Mouse (Mus musculus) hindbrain, embryonic 10.5 days (tissue): ENCODE measurements around the gene Tmod2. TPM values are rescaled to one million over a fixed set of nuclear protein-coding genes. Genes with fewer than 3 reads are reported as not detected.

Experiments
- DNase-seq: peaks from one replicate; pipeline ENCODE4 v3.0.0-alpha.2; 2017; ENCODE audit warnings: low spot score
- H3K27ac ChIP-seq: fragments of 300-500 bp; sonication (generic); 2 replicates; pipeline ENCODE4 v1.5.1; 2016; ENCODE audit warnings: mild to moderate bottlenecking, moderate library complexity
- H3K27me3 ChIP-seq: fragments of 300-500 bp; sonication (generic); 2 replicates; pipeline ENCODE4 v1.6.1; 2016; ENCODE audit warnings: mild to moderate bottlenecking; ENCODE audit not compliant: poor library complexity, insufficient read depth, severe bottlenecking
- H3K36me3 ChIP-seq: fragments of 300-500 bp; sonication (generic); 2 replicates; pipeline ENCODE4 v1.6.1; 2016; ENCODE audit warnings: mild to moderate bottlenecking, moderate library complexity
- H3K4me1 ChIP-seq: fragments of 300-500 bp; sonication (generic); replicated peaks from 2 replicates; pipeline ENCODE4 v1.6.1; 2016; ENCODE audit warnings: mild to moderate bottlenecking
- H3K4me3 ChIP-seq: fragments of 300-500 bp; sonication (generic); 2 replicates; pipeline ENCODE4 v1.5.1; 2016; ENCODE audit warnings: mild to moderate bottlenecking, moderate library complexity
- H3K9me3 ChIP-seq: fragments of 300-500 bp; sonication (generic); 2 replicates; pipeline ENCODE4 v1.6.1; 2016; ENCODE audit warnings: mild to moderate bottlenecking, moderate library complexity
- WGBS: fragments of 180-500 bp; shearing (Covaris S2); methylation state at CpG from one replicate; pipeline ENCODE4 v1.1.7; 2016; 5-methylcytosine and 5-hydroxymethylcytosine counted together
- polyA plus RNA-seq: library from polyadenylated mRNA; unstranded; fragments of >200 nt; fragmentation: Nextera tagmentation; extraction: Ambion mirVana; gene quantifications from 2 replicates; pipeline ENCODE4 v1.2.1, GENCODE M21; 2016

Tmod2 gene
- polyA plus RNA-seq, 1 experiment from 2014 or later, result 48.4 TPM

DNA sequence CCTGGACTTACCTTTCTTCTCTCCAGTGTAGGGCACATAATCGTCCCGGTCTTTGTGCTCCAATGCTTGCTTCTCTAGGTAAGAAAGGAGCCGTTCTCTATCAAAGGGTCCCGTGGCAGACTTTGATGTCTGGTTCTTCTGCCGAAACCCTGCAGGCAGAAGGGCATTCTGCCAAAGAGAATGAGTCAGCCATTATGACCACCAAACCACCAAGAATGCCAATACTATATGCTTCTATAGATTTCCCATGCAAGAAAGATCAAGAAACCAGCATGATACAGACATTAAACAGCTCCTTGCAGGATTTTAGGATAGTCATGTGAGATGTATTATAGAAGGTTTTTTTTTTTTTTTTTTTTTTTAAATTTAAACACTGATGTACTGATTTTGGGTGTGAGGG lies 81.8 kb downstream of the Tmod2 start:
- Histone ChIP-seq H3K27ac (no peak overlapping the region), H3K36me3 (peaks cover 32% of the 10 kb centered on the region), H3K9me3 (no peaks in the 10 kb centered on the region), H3K4me1 (no peaks in the 10 kb centered on the region), H3K4me3 (no peak overlapping the region), H3K27me3 (no peaks in the 10 kb centered on the region)
- DNase-seq, result no peak
- WGBS, result 88% methylated on average over 5 of the region's 5 CpGs

DNA sequence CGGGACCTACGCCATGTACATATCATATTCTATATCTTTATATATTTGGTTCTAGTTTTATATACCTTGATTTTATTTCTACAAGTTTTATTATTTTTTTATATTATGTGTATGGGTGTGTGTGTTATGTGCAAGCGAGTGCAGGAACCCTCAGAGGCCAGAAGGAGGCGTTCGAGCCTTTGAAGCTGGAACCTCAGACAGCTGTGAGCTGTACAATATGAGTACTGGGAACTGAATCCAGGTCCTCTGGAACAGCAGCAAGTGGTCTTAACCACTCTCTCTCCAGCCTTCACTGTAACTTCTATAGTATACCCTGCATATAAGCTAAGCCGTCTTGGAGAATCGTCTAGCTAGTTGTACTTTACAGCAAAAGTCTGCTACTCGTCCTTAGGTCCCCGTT lies 83.0 kb downstream of the Tmod2 start:
- no peak overlapping the region for H3K27ac ChIP-seq
- peaks cover 30% of the 10 kb centered on the region for H3K36me3 ChIP-seq
- 97% methylated on average over 9 of the region's 9 CpGs for WGBS
- no peaks in the 10 kb centered on the region for H3K4me1 ChIP-seq
- H3K9me3 ChIP-seq, result no peaks in the 10 kb centered on the region
- DNase-seq, result no peak
- H3K27me3 ChIP-seq, result no peaks in the 10 kb centered on the region
- no peak overlapping the region for H3K4me3 ChIP-seq

DNA sequence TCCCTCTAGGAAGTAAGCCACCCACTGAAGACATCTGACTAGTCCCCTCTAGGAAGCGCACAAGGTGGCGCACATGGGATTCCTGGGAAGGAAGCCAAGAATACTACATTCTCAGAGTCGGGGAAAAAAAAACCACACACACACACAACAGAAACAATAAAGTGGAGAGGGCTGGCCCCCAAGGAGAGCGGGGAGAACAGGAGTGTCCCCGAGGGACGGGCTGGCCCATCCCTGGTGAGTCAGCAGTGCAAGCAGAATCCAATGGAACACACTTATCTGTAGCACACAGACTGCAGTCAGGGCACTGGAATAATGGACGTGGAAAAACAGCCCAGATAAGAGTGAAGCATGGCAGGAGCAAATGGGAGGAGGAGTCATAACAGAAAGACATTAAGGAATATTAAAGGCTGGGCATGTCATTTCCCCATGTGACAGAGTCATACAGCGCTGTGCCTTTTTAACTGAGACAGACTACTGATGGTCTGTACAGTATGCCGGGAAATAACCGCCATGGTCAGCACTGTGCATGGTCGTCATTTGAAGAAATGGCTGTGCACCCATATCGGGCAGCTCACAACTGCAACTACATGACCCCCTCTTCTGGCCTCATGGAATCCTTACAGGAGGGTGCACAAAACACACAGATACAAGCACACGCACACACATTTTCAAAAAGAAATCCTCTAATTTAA lies 83.6 kb downstream of the Tmod2 start:
- H3K4me3 ChIP-seq, result no peak overlapping the region
- DNase-seq, result no peak
- H3K9me3 ChIP-seq, result no peaks in the 10 kb centered on the region

DNA sequence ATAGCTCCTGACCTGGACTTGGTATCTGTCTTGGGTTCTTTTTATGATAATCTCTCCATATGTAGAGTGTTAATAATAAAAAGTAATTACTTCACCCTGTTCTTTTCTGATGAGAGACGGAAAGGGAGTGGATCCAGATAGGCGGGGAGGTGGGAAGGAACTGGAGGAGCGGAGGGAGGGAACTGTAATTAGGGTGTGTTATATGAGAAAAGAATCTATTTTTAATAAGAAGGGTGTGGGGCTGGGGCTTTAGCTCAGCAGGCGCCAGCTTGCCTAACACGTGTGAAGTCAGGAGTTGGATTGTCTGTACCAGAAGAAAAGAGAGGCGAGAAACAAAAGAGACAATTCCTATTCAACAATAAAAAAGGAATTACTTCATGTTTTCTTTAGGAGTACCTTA lies 87.5 kb downstream of the Tmod2 start:
- Histone ChIP-seq H3K9me3 (no peaks in the 10 kb centered on the region), H3K36me3 (peaks cover 19% of the 10 kb centered on the region), H3K4me3 (no peak overlapping the region), H3K27me3 (no peaks in the 10 kb centered on the region), H3K27ac (no peak overlapping the region), H3K4me1 (no peaks in the 10 kb centered on the region)
- WGBS, result 66% methylated on average over 6 of the region's 6 CpGs
- DNase-seq, result no peak

More for the DNA sequence above, 83.6 kb downstream of the Tmod2 start:
- H3K27me3 ChIP-seq, result no peaks in the 10 kb centered on the region
- WGBS, result 89% methylated on average over 13 of the region's 13 CpGs
- no peak overlapping the region for H3K27ac ChIP-seq
- peaks cover 30% of the 10 kb centered on the region for H3K36me3 ChIP-seq
- H3K4me1 ChIP-seq, result no peaks in the 10 kb centered on the region

DNA sequence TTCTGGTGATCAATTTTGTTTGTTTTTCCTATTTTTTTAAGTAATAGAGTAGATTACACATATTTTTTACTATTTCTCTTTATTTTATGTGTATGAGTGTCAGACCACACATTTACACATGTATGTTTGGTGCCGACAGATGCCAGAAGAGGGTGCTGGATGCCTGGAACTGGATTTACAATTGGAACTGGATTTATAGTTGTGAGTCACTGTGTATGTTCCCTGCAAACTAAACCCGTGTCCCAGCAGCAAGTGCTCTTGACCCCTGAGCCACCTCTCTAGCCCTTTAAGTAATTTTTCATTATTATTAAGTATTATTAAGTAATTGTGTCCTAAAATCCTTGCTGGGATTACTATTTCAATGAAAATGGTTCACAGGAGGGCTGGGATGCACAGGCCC lies 88.9 kb downstream of the Tmod2 start:
- Histone ChIP-seq H3K27ac (no peak overlapping the region), H3K4me1 (peaks cover 9% of the 10 kb centered on the region; the same call in 1 of the 2 replicates), H3K4me3 (no peak overlapping the region), H3K27me3 (no peaks in the 10 kb centered on the region), H3K36me3 (peaks cover 11% of the 10 kb centered on the region), H3K9me3 (no peaks in the 10 kb centered on the region)
- WGBS, result 91% methylated on average over 2 of the region's 2 CpGs
- DNase-seq, result no peak

DNA sequence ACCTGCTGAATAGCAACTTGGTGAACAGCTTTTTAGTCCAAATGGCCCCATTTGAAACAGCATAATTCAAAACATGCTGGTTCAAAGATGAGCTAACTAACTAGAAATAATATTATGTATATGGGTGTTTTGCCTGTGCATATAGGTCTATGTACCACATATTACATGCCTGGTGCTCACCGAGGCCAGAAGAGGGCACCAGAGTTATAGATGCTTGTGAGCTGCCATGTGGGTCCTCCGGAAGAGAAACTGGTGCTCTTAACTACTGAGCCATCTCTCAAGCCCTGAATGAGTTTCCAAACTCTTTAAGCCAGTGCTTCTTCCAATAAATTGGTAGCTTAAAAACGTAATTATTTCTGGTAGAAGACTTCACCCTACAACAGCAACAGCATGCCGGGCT lies 89.3 kb downstream of the Tmod2 start:
- Histone ChIP-seq H3K27me3 (no peaks in the 10 kb centered on the region), H3K9me3 (no peaks in the 10 kb centered on the region), H3K4me3 (no peak overlapping the region), H3K4me1 (peaks cover 9% of the 10 kb centered on the region; the same call in 1 of the 2 replicates), H3K27ac (no peak overlapping the region), H3K36me3 (peaks cover 11% of the 10 kb centered on the region)
- DNase-seq, result peak; percentile 34
- WGBS, result 58% methylated on average over 4 of the region's 4 CpGs

DNA sequence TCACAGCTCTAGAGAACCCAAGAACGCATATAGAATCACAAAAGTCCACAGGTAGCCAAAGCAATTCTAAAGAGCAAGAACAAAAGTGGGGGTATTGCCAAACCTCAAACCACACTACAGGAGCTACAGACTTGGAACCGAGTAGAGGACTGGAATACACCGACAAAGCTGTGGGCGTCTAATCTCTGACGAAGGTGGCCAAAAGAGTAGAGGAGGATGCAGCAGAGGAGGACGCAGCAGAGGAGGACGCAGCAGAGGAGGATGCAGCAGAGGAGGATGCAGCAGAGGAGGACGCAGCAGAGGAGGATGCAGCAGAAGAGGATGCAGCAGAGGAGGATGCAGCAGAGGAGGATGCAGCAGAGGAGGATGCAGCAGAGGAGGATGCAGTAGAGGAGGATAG lies 90.2 kb downstream of the Tmod2 start:
- Histone ChIP-seq H3K9me3 (no peaks in the 10 kb centered on the region), H3K27me3 (no peaks in the 10 kb centered on the region), H3K4me1 (peaks cover 9% of the 10 kb centered on the region; the same call in 1 of the 2 replicates), H3K4me3 (no peak overlapping the region), H3K36me3 (peaks cover 14% of the 10 kb centered on the region), H3K27ac (no peak overlapping the region)
- DNase-seq, result no peak
- WGBS, result 93% methylated on average over 8 of the region's 8 CpGs

DNA sequence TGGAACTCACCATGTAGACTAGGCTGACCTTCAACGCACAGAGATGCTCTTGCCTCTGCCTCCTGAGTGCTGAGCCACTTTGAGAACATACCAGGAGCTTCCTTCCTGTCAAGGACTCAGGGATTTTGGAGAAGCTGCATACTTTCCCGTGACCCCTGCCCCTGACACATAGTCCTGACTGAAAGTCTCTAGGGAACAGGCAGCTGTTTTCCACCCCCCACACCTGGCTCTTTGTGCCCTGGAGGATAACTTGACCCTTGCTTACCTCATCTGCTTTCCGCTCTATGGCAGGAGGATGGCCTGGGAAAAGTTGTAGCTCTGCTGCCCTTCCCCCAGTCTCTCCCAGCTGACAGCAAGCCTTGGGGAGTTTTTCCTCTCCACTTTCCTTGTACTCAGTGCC lies 93.4 kb downstream of the Tmod2 start:
- H3K9me3 ChIP-seq, result no peaks in the 10 kb centered on the region
- H3K27me3 ChIP-seq, result no peaks in the 10 kb centered on the region
- no peak for DNase-seq
- peaks cover 9% of the 10 kb centered on the region; the same call in 1 of the 2 replicates for H3K4me1 ChIP-seq
- no peak overlapping the region for H3K4me3 ChIP-seq
- H3K27ac ChIP-seq, result no peak overlapping the region
- peaks cover 39% of the 10 kb centered on the region for H3K36me3 ChIP-seq
- 68% methylated on average over 3 of the region's 3 CpGs for WGBS

Other genes starting within 250 kb of the Tmod2 start
- gene Mapk6, start 201.3 kb downstream of the Tmod2 start, polyA plus RNA-seq, result 134 and 146 TPM in 2 replicates
- gene Leo1, start 169.8 kb downstream of the Tmod2 start, polyA plus RNA-seq, result 38.4 and 51.6 TPM in 2 replicates
- gene Tmod3, start 51.7 kb downstream of the Tmod2 start, polyA plus RNA-seq, result 83.8 and 101 TPM in 2 replicates
- gene Lysmd2, start 14.4 kb upstream of the Tmod2 start, polyA plus RNA-seq, result 10.3 and 13.2 TPM in 2 replicates
- 26.2 and 56.0 TPM in 2 replicates for gene Scg3, start 72.7 kb upstream of the Tmod2 start, polyA plus RNA-seq
- 2.1 and 2.9 TPM in 2 replicates for gene Bmp5, start 164.0 kb upstream of the Tmod2 start, polyA plus RNA-seq